Mouse (Mus musculus) embryo, embryonic 10 days (tissue): ENCODE data around the gene Hoxc4.
A peak's percentile ranks its signal among the peaks of the same experiment; 100 is the strongest.

Experiments
- DNase-seq: peaks from one replicate; pipeline ENCODE4 v3.0.0-alpha.2; 2015; ENCODE audit warnings: low spot score

The Hoxc4 gene

GRCm38 (mm10) chr15:103038701-103039480 is 20.2 kb downstream of the Hoxc4 start:
- peak; percentile 61 for DNase-seq

- DNase-seq, result no peak
Measured at GRCm38 (mm10) chr15:103039609-103040008, 20.9 kb downstream of the Hoxc4 start.

- no peak for DNase-seq
Measured at GRCm38 (mm10) chr15:103040601-103041000, 21.9 kb downstream of the Hoxc4 start.

GRCm38 (mm10) chr15:103041613-103042012 is 22.9 kb downstream of the Hoxc4 start:
- DNase-seq, result no peak

GRCm38 (mm10) chr15:103042209-103042608 is 23.5 kb downstream of the Hoxc4 start:
- DNase-seq, result no peak

- DNase-seq, result no peak
Measured at GRCm38 (mm10) chr15:103051670-103052069, 32.9 kb downstream of the Hoxc4 start.

- no peak for DNase-seq
Measured at GRCm38 (mm10) chr15:103053210-103053609, 34.5 kb downstream of the Hoxc4 start.

- peak; percentile 5 for DNase-seq
Measured at GRCm38 (mm10) chr15:103056396-103056795, 37.7 kb downstream of the Hoxc4 start.

GRCm38 (mm10) chr15:103058715-103059114 is 40.0 kb downstream of the Hoxc4 start:
- peak; percentile 70 for DNase-seq

- DNase-seq, result peak; percentile 30
Measured at GRCm38 (mm10) chr15:103059393-103059992, 40.8 kb downstream of the Hoxc4 start.

- DNase-seq, result no peak
Measured at GRCm38 (mm10) chr15:103060021-103060340, 41.2 kb downstream of the Hoxc4 start.

GRCm38 (mm10) chr15:103060341-103061130 is 41.8 kb downstream of the Hoxc4 start:
- peak; percentile 67 for DNase-seq

- peak; percentile 92 for DNase-seq
Measured at GRCm38 (mm10) chr15:103061131-103061825, 42.5 kb downstream of the Hoxc4 start.

GRCm38 (mm10) chr15:103061988-103062387 is 43.3 kb downstream of the Hoxc4 start:
- no peak for DNase-seq

GRCm38 (mm10) chr15:103065642-103066041 is 46.9 kb downstream of the Hoxc4 start:
- DNase-seq, result peak; percentile 81

- peak; percentile 10 for DNase-seq
Measured at GRCm38 (mm10) chr15:103067701-103068100, 49.0 kb downstream of the Hoxc4 start.

GRCm38 (mm10) chr15:103069173-103069572 is 50.4 kb downstream of the Hoxc4 start:
- DNase-seq, result peak; percentile 89

GRCm38 (mm10) chr15:103071266-103071665 is 52.5 kb downstream of the Hoxc4 start:
- no peak for DNase-seq

- no peak for DNase-seq
Measured at GRCm38 (mm10) chr15:103074663-103075415, 56.1 kb downstream of the Hoxc4 start.

GRCm38 (mm10) chr15:103077673-103078072 is 58.9 kb downstream of the Hoxc4 start:
- DNase-seq, result no peak

GRCm38 (mm10) chr15:103082622-103083021 is 63.9 kb downstream of the Hoxc4 start:
- no peak for DNase-seq
